Mouse (Mus musculus) hindbrain, postnatal 0 days (tissue): ENCODE results near the gene Gpr132. TPM values are rescaled to one million over a fixed set of nuclear protein-coding genes. Genes with fewer than 3 reads are reported as not detected.

Experiments used
- ATAC-seq: fragments of 200-750 bp; cut with Nextera tagmentation; 2 replicates; pipeline ENCODE4 v1.8.0; 2017; ENCODE audit warnings: mild to moderate bottlenecking, moderate TSS enrichment, moderate library complexity
- DNase-seq: peaks from one replicate; pipeline ENCODE4 v3.0.0-alpha.2; 2015; ENCODE audit warnings: low spot score
- H3K27ac ChIP-seq: fragments of 300-500 bp; sonication (generic); 2 replicates; pipeline ENCODE4 v1.5.1; 2014; ENCODE audit warnings: mild to moderate bottlenecking
- H3K27me3 ChIP-seq: fragments of 300-500 bp; sonication (generic); 2 replicates; pipeline ENCODE4 v1.6.1; 2014; ENCODE audit warnings: low read length, mixed read lengths; ENCODE audit not compliant: insufficient read depth
- H3K36me3 ChIP-seq: fragments of 300-500 bp; sonication (generic); 2 replicates; pipeline ENCODE4 v1.6.1; 2014; ENCODE audit warnings: low read length, mixed read lengths; ENCODE audit not compliant: insufficient read depth
- H3K4me1 ChIP-seq: fragments of 300-500 bp; sonication (generic); 2 replicates; pipeline ENCODE4 v1.6.1; 2014; ENCODE audit warnings: antibody characterized with exemption, low read length, mixed read lengths; ENCODE audit not compliant: insufficient read depth
- H3K4me2 ChIP-seq: fragments of 300-500 bp; sonication (generic); 2 replicates; pipeline ENCODE4 v1.6.1; 2014; ENCODE audit warnings: low read depth, mild to moderate bottlenecking, low read length, moderate library complexity, mixed read lengths
- H3K4me3 ChIP-seq: fragments of 300-500 bp; sonication (generic); 2 replicates; pipeline ENCODE4 v1.5.1; 2014; ENCODE audit warnings: low read length
- H3K9ac ChIP-seq: fragments of 300-500 bp; sonication (generic); replicated peaks from 2 replicates; pipeline ENCODE4 v1.6.1; 2014; ENCODE audit warnings: mild to moderate bottlenecking, low read length, moderate library complexity, mixed read lengths
- H3K9me3 ChIP-seq: fragments of 300-500 bp; sonication (generic); 2 replicates; pipeline ENCODE4 v1.6.1; 2016; ENCODE audit warnings: low read length, mixed read lengths
- CTCF ChIP-seq: IDR thresholded peaks from 2 replicates; pipeline ENCODE4 v1.5.1; 2016; ENCODE audit warnings: antibody characterized with exemption, control low read depth, low read depth
- WGBS: fragments of 180-500 bp; shearing (Covaris S2); extraction: QIAGEN DNeasy Blood & Tissue Kit; methylation state at CpG from one replicate; pipeline ENCODE4 v1.1.7; 2014; 5-methylcytosine and 5-hydroxymethylcytosine counted together
- polyA plus RNA-seq: library from polyadenylated mRNA; unstranded; fragments of >200 nt; fragmentation: Nextera tagmentation; extraction: Ambion mirVana; gene quantifications from 2 replicates; pipeline ENCODE4 v1.2.1, GENCODE M21; 2015
- total RNA-seq: library from RNA; depleted of rRNA; stranded (reverse); fragments of >200 nt; gene quantifications from 2 replicates; pipeline ENCODE4 v1.2.3, GENCODE M21; 2014

Gpr132 gene
- total and polyA plus RNA-seq, 2 experiments from 2014 or later, result 0.05 to 0.10 TPM

DNA sequence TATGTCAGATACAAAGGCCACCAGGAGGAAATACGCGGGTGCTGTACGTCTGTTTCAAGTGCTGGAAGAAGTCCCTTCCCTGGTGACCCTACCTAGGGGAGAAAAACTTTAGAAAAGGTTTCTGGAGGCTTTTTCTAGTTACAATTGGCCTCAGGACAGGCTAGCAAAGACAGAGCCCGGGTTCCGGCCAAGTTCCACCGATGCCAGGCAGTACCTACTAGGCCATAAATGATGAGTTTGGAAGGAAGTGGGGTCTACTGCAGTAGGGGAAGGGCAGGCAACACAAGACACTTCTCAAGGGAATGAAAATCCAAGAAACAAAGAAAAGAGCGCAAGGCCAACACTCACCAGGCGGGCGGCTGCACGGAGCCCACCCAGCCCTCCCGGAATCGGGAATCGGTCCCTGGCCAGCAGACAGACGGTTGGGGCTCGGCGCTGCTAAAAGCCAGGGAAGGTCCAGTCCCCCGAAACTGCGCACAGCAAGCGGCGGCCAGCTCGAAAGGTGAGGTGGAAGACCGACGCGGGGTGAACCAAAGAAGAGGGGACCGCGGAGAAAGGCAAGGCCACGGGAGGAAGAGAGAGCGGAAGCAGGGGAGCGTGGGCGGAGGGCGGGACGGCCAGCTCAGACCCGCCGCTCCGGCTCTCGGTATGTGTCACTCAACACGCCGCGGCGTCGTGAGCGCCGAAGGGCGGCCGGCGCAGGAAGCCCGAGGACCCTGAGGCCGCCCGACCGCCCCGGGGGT, 39.4 kb downstream of the Gpr132 start:
- Histone ChIP-seq H3K4me3 (peak overlapping the region; percentile 74), H3K9ac (peak overlapping the region; percentile 85), H3K27me3 (no peaks in the 10 kb centered on the region), H3K9me3 (no peaks in the 10 kb centered on the region), H3K4me1 (peaks cover 17% of the 10 kb centered on the region), H3K36me3 (0 out of 2 replicates have a peak, but pooled peaks cover 4% of the 10 kb centered on the region), H3K27ac (peak overlapping the region; percentile 90), H3K4me2 (peak overlapping the region; percentile 67)
- TF ChIP-seq CTCF, result 0 out of 2 replicates have a peak, but pooled peaks have one; percentile 6
- DNase-seq, result no peak
- ATAC-seq, result peak; percentile 79
- 5% methylated on average over 42 of the region's 51 CpGs for WGBS

GRCm38 (mm10) chr12:112825901-112826300, 42.1 kb downstream of the Gpr132 start:
- Histone ChIP-seq H3K27ac (no peak overlapping the region), H3K9me3 (no peaks in the 10 kb centered on the region), H3K9ac (no peak overlapping the region), H3K36me3 (peaks cover 10% of the 10 kb centered on the region; the same call in 1 of the 2 replicates), H3K27me3 (no peaks in the 10 kb centered on the region), H3K4me2 (no peak overlapping the region), H3K4me3 (no peak overlapping the region), H3K4me1 (peaks cover 17% of the 10 kb centered on the region)
- no peak for DNase-seq
- WGBS, result 89% methylated on average over 5 of the region's 5 CpGs
- ATAC-seq, result no peak
- no peak for TF ChIP-seq CTCF

GRCm38 (mm10) chr12:112823221-112823620, 44.8 kb downstream of the Gpr132 start:
- Histone ChIP-seq H3K9me3 (no peaks in the 10 kb centered on the region), H3K27me3 (no peaks in the 10 kb centered on the region), H3K27ac (no peak overlapping the region), H3K4me2 (no peak overlapping the region), H3K4me1 (peaks cover 10% of the 10 kb centered on the region), H3K36me3 (peaks cover 25% of the 10 kb centered on the region), H3K4me3 (no peak overlapping the region), H3K9ac (no peak overlapping the region)
- 80% methylated on average over 4 of the region's 4 CpGs for WGBS
- DNase-seq, result no peak
- ATAC-seq, result no peak
- no peak for TF ChIP-seq CTCF

- H3K4me2 ChIP-seq, result no peak overlapping the region
- H3K9ac ChIP-seq, result no peak overlapping the region
- TF ChIP-seq CTCF, result no peak
- H3K4me3 ChIP-seq, result no peak overlapping the region
- peaks cover 29% of the 10 kb centered on the region for H3K36me3 ChIP-seq
- 75% methylated on average over 2 of the region's 2 CpGs for WGBS
- no peaks in the 10 kb centered on the region for H3K9me3 ChIP-seq
- no peaks in the 10 kb centered on the region for H3K27me3 ChIP-seq
- no peak for ATAC-seq
- H3K27ac ChIP-seq, result no peak overlapping the region
- DNase-seq, result no peak
- peaks cover 5% of the 10 kb centered on the region for H3K4me1 ChIP-seq
Observed at GRCm38 (mm10) chr12:112822676-112823075, 45.4 kb downstream of the Gpr132 start.

- Histone ChIP-seq H3K4me1 (no peaks in the 10 kb centered on the region), H3K27ac (no peak overlapping the region), H3K9ac (no peak overlapping the region), H3K9me3 (no peaks in the 10 kb centered on the region), H3K4me3 (no peak overlapping the region), H3K27me3 (no peaks in the 10 kb centered on the region), H3K36me3 (peaks cover 29% of the 10 kb centered on the region), H3K4me2 (no peak overlapping the region)
- WGBS, result 84% methylated on average over 4 of the region's 4 CpGs
- DNase-seq (no peak), ATAC-seq (no peak)
- no peak for TF ChIP-seq CTCF
Observed at GRCm38 (mm10) chr12:112821974-112822373, 46.1 kb downstream of the Gpr132 start.

- no peak for ATAC-seq
Observed at GRCm38 (mm10) chr12:112821216-112821615, 46.8 kb downstream of the Gpr132 start.

GRCm38 (mm10) chr12:112820401-112820999, 47.5 kb downstream of the Gpr132 start:
- WGBS, result 72% methylated on average over 12 of the region's 12 CpGs
- no peaks in the 10 kb centered on the region for H3K27me3 ChIP-seq
- no peaks in the 10 kb centered on the region for H3K4me1 ChIP-seq
- no peak overlapping the region for H3K27ac ChIP-seq
- H3K9ac ChIP-seq, result no peak overlapping the region
- DNase-seq, result no peak
- H3K4me2 ChIP-seq, result no peak overlapping the region
- H3K4me3 ChIP-seq, result no peak overlapping the region
- peaks cover 29% of the 10 kb centered on the region for H3K36me3 ChIP-seq
- TF ChIP-seq CTCF, result no peak
- no peak for ATAC-seq
- no peaks in the 10 kb centered on the region for H3K9me3 ChIP-seq

More at GRCm38 (mm10) chr12:112821216-112821615, 46.8 kb downstream of the Gpr132 start:
- WGBS, result 55% methylated on average over 1 of the region's 1 CpGs
- no peak for DNase-seq
- Histone ChIP-seq H3K4me1 (no peaks in the 10 kb centered on the region), H3K9me3 (no peaks in the 10 kb centered on the region), H3K27ac (no peak overlapping the region), H3K27me3 (no peaks in the 10 kb centered on the region), H3K36me3 (peaks cover 29% of the 10 kb centered on the region), H3K4me2 (no peak overlapping the region), H3K4me3 (no peak overlapping the region), H3K9ac (no peak overlapping the region)
- no peak for TF ChIP-seq CTCF
